Mouse (Mus musculus): Measurements from ENCODE around the gene Degs1. TPM values are rescaled to one million over a fixed set of nuclear protein-coding genes. Genes with fewer than 3 reads are reported as not detected.

The Degs1 gene
- polyA plus RNA-seq (2015; fragmentation: Nextera tagmentation; extraction: Ambion mirVana), result 169 and 179 TPM in 2 replicates

GRCm38 (mm10) chr1:182282091-182283075 lies at the start of gene Degs1:
TSS of gene Degs1 (minus strand) at chr1:182282804.
- H3K4me1 ChIP-seq (replicated peaks; ENCODE audit: insufficient read depth, low read length), result peaks cover 15% of the 10 kb centered on the region
- H3K9ac ChIP-seq (ENCODE audit: low read depth, low read length), result peak within 1 kb of the TSS; percentile 90
- H3K4me2 ChIP-seq (ENCODE audit: low read length), result peak within 1 kb of the TSS; percentile 83
- peak; percentile 88 for ATAC-seq (replicated peaks; ENCODE audit: low FRiP score, low read depth)
- WGBS, result 1% methylated on average over 94 of the region's 94 CpGs
- H3K27ac ChIP-seq, result peak within 1 kb of the TSS; percentile 93
- no peaks in the 10 kb centered on the region for H3K9me3 ChIP-seq (replicated peaks; ENCODE audit: low read length)
- peaks cover 14% of the 10 kb centered on the region for H3K36me3 ChIP-seq (ENCODE audit: insufficient read depth, low read length)
- no peaks in the 10 kb centered on the region for H3K27me3 ChIP-seq (ENCODE audit: insufficient read depth, low read length)
- peak; percentile 91 for DNase-seq (ENCODE audit: low spot score)
- no peak for TF ChIP-seq CTCF (IDR thresholded peaks at IDR 0.05; ENCODE audit: low read depth)
- H3K4me3 ChIP-seq (replicated peaks; ENCODE audit: low read depth, low read length), result peak within 1 kb of the TSS; percentile 81

- no peak for DNase-seq (ENCODE audit: low spot score)
- WGBS, result 94% methylated on average over 1 of the region's 1 CpGs
- no peak for TF ChIP-seq CTCF (IDR thresholded peaks at IDR 0.05; ENCODE audit: low read depth)
- H3K9me3 ChIP-seq (replicated peaks; ENCODE audit: low read length), result no peaks in the 10 kb centered on the region
- H3K9ac ChIP-seq (ENCODE audit: low read depth, low read length), result no peak overlapping the region
- no peak for ATAC-seq (replicated peaks; ENCODE audit: low FRiP score, low read depth)
- H3K36me3 ChIP-seq (ENCODE audit: insufficient read depth, low read length), result peaks cover 55% of the 10 kb centered on the region
- H3K27ac ChIP-seq, result no peak overlapping the region
- no peaks in the 10 kb centered on the region for H3K4me1 ChIP-seq (replicated peaks; ENCODE audit: insufficient read depth, low read length)
- H3K27me3 ChIP-seq (ENCODE audit: insufficient read depth, low read length), result no peaks in the 10 kb centered on the region
- H3K4me3 ChIP-seq (replicated peaks; ENCODE audit: low read depth, low read length), result no peak overlapping the region
- H3K4me2 ChIP-seq (ENCODE audit: low read length), result no peak overlapping the region
These were observed 43.3 kb upstream of the Degs1 start for GRCm38 (mm10) chr1:182325919-182326318.

- H3K4me2 ChIP-seq (ENCODE audit: low read length), result no peak overlapping the region
- H3K4me1 ChIP-seq (replicated peaks; ENCODE audit: insufficient read depth, low read length), result no peaks in the 10 kb centered on the region
- ATAC-seq (replicated peaks; ENCODE audit: low FRiP score, low read depth) (no peak), DNase-seq (ENCODE audit: low spot score) (no peak)
- H3K4me3 ChIP-seq (replicated peaks; ENCODE audit: low read depth, low read length), result no peak overlapping the region
- TF ChIP-seq CTCF (IDR thresholded peaks at IDR 0.05; ENCODE audit: low read depth), result no peak
- peaks cover 56% of the 10 kb centered on the region for H3K36me3 ChIP-seq (ENCODE audit: insufficient read depth, low read length)
- 94% methylated on average over 7 of the region's 7 CpGs for WGBS
- no peak overlapping the region for H3K9ac ChIP-seq (ENCODE audit: low read depth, low read length)
- H3K27ac ChIP-seq, result no peak overlapping the region
- H3K9me3 ChIP-seq (replicated peaks; ENCODE audit: low read length), result no peaks in the 10 kb centered on the region
- no peaks in the 10 kb centered on the region for H3K27me3 ChIP-seq (ENCODE audit: insufficient read depth, low read length)
These were observed 41.9 kb upstream of the Degs1 start for GRCm38 (mm10) chr1:182324552-182324951.

- no peak overlapping the region for H3K4me3 ChIP-seq (replicated peaks; ENCODE audit: low read depth, low read length)
- H3K4me2 ChIP-seq (ENCODE audit: low read length), result no peak overlapping the region
- 93% methylated on average over 3 of the region's 3 CpGs for WGBS
- ATAC-seq (replicated peaks; ENCODE audit: low FRiP score, low read depth), result no peak
- H3K4me1 ChIP-seq (replicated peaks; ENCODE audit: insufficient read depth, low read length), result no peaks in the 10 kb centered on the region
- H3K36me3 ChIP-seq (ENCODE audit: insufficient read depth, low read length), result peaks cover 57% of the 10 kb centered on the region
- no peak for DNase-seq (ENCODE audit: low spot score)
- no peaks in the 10 kb centered on the region for H3K9me3 ChIP-seq (replicated peaks; ENCODE audit: low read length)
- TF ChIP-seq CTCF (IDR thresholded peaks at IDR 0.05; ENCODE audit: low read depth), result no peak
- no peaks in the 10 kb centered on the region for H3K27me3 ChIP-seq (ENCODE audit: insufficient read depth, low read length)
- H3K27ac ChIP-seq, result no peak overlapping the region
- H3K9ac ChIP-seq (ENCODE audit: low read depth, low read length), result no peak overlapping the region
These were observed 40.5 kb upstream of the Degs1 start for GRCm38 (mm10) chr1:182323139-182323538.

GRCm38 (mm10) chr1:182314201-182314600 lies 31.6 kb upstream of the Degs1 start:
- H3K27ac ChIP-seq, result no peak overlapping the region
- no peak for TF ChIP-seq CTCF (IDR thresholded peaks at IDR 0.05; ENCODE audit: low read depth)
- H3K4me3 ChIP-seq (replicated peaks; ENCODE audit: low read depth, low read length), result no peak overlapping the region
- H3K9ac ChIP-seq (ENCODE audit: low read depth, low read length), result no peak overlapping the region
- 97% methylated on average over 5 of the region's 5 CpGs for WGBS
- DNase-seq (ENCODE audit: low spot score), result no peak
- H3K4me1 ChIP-seq (replicated peaks; ENCODE audit: insufficient read depth, low read length), result no peaks in the 10 kb centered on the region
- ATAC-seq (replicated peaks; ENCODE audit: low FRiP score, low read depth), result no peak
- H3K27me3 ChIP-seq (ENCODE audit: insufficient read depth, low read length), result no peaks in the 10 kb centered on the region
- H3K9me3 ChIP-seq (replicated peaks; ENCODE audit: low read length), result no peaks in the 10 kb centered on the region
- H3K36me3 ChIP-seq (ENCODE audit: insufficient read depth, low read length), result peaks cover 40% of the 10 kb centered on the region
- H3K4me2 ChIP-seq (ENCODE audit: low read length), result no peak overlapping the region

GRCm38 (mm10) chr1:182313181-182313580 lies 30.6 kb upstream of the Degs1 start:
- Histone ChIP-seq H3K4me3 (replicated peaks; ENCODE audit: low read depth, low read length) (no peak overlapping the region), H3K9ac (ENCODE audit: low read depth, low read length) (no peak overlapping the region), H3K9me3 (replicated peaks; ENCODE audit: low read length) (no peaks in the 10 kb centered on the region), H3K4me2 (ENCODE audit: low read length) (no peak overlapping the region), H3K27me3 (ENCODE audit: insufficient read depth, low read length) (no peaks in the 10 kb centered on the region), H3K36me3 (ENCODE audit: insufficient read depth, low read length) (peaks cover 31% of the 10 kb centered on the region), H3K4me1 (replicated peaks; ENCODE audit: insufficient read depth, low read length) (no peaks in the 10 kb centered on the region), H3K27ac (no peak overlapping the region)
- no peak for ATAC-seq (replicated peaks; ENCODE audit: low FRiP score, low read depth)
- TF ChIP-seq CTCF (IDR thresholded peaks at IDR 0.05; ENCODE audit: low read depth), result no peak
- no peak for DNase-seq (ENCODE audit: low spot score)
- 94% methylated on average over 8 of the region's 8 CpGs for WGBS
